ENCODE assay signal across 10 mouse cellular contexts in genomic region chr15:62934522-62935189, GRCm38 (mm10).
DNase-seq lines count a peak whose midpoint lies in the region; ATAC-seq and TF ChIP-seq lines count a peak whose summit lies in the region.
"Had no signal": no experiment of that assay in that cellular context is flagged by ENCODE, and none has a peak within 500 bp of the region (broad histone marks: within the 10 kb centered on the region; RNA-seq: fewer than 3 reads in every experiment).

No protein-coding gene starts in this region.

- peak; percentile 19 for DNase-seq in embryo, embryonic 10 days (ENCODE audit: low spot score)
- DNase-seq in embryo, embryonic 9.5 days (ENCODE audit: extremely low spot score): no peak
- peak; percentile 97 for DNase-seq in lung, embryonic 14.5 days
- no peak for DNase-seq in lung, adult 2 months
- DNase-seq in retina, postnatal 1 day: peak; percentile 5
- DNase-seq in gastrocnemius, postnatal 25 days: no peak
- DNase-seq in urinary bladder, postnatal 36 days (ENCODE audit: low spot score in 2 of 2): no peak

- no peak overlapping the region for H3K4me2 ChIP-seq in lung, embryonic 14.5 days
- H3K4me2 ChIP-seq in intestine, embryonic 15.5 days (replicated peaks): no peak overlapping the region
- H3K4me2 ChIP-seq: embryonic facial prominence, embryonic 12.5 days had no signal

- peaks cover 12% of the 10 kb centered on the region for H3K4me1 ChIP-seq in lung, embryonic 14.5 days (ENCODE audit: insufficient read depth)
- no peaks in the 10 kb centered on the region for H3K4me1 ChIP-seq in lung, adult 2 months (ENCODE audit: control insufficient read depth, insufficient read depth, low read length)
- H3K4me1 ChIP-seq in intestine, embryonic 15.5 days (replicated peaks): no peaks in the 10 kb centered on the region

- TF ChIP-seq CTCF in lung, embryonic 14.5 days (IDR thresholded peaks at IDR 0.05; ENCODE audit: low read depth): no peak
- no peak for TF ChIP-seq CTCF in lung, adult 2 months (IDR thresholded peaks at IDR 0.05; ENCODE audit: insufficient read depth, low read length)

- TF ChIP-seq POLR2A in lung, adult 2 months (IDR thresholded peaks at IDR 0.05; ENCODE audit: borderline replicate concordance, extremely low read depth, low read depth, low read length): no peak

- no peak overlapping the region for H3K4me3 ChIP-seq in lung, embryonic 14.5 days (ENCODE audit: low read depth, low read length)
- H3K4me3 ChIP-seq in lung, adult 2 months (replicated peaks; ENCODE audit: extremely low read depth, low read depth, low read length): no peak overlapping the region
- H3K4me3 ChIP-seq in intestine, embryonic 15.5 days (replicated peaks): no peak overlapping the region
- H3K4me3 ChIP-seq: embryonic facial prominence, embryonic 12.5 days had no signal

- H3K36me3 ChIP-seq in lung, embryonic 14.5 days (ENCODE audit: insufficient read depth): no peaks in the 10 kb centered on the region
- H3K36me3 ChIP-seq in intestine, embryonic 15.5 days: no peaks in the 10 kb centered on the region
- H3K36me3 ChIP-seq: embryonic facial prominence, embryonic 12.5 days had no signal

- no peak overlapping the region for H3K9ac ChIP-seq in lung, embryonic 14.5 days
- H3K9ac ChIP-seq in intestine, embryonic 15.5 days: no peak overlapping the region
- H3K9ac ChIP-seq: embryonic facial prominence, embryonic 12.5 days had no signal

- no peaks in the 10 kb centered on the region for H3K9me3 ChIP-seq in lung, embryonic 14.5 days (ENCODE audit: low read depth, low read length)
- H3K9me3 ChIP-seq in intestine, embryonic 15.5 days: no peaks in the 10 kb centered on the region
- H3K9me3 ChIP-seq: embryonic facial prominence, embryonic 12.5 days had no signal

- H3K27ac ChIP-seq in lung, embryonic 14.5 days (ENCODE audit: low read depth): peak overlapping the region; percentile 58
- no peak overlapping the region for H3K27ac ChIP-seq in intestine, embryonic 15.5 days
- H3K27ac ChIP-seq: embryonic facial prominence, embryonic 12.5 days had no signal

- peak; percentile 98 for ATAC-seq in lung, embryonic 14.5 days (ENCODE audit: insufficient read depth)
- ATAC-seq in intestine, embryonic 15.5 days: peak; percentile 77
- ATAC-seq: CD4-positive, CD25-positive, alpha-beta regulatory T cell, adult 4 months had no signal

- no peaks in the 10 kb centered on the region for H3K27me3 ChIP-seq in lung, embryonic 14.5 days (ENCODE audit: insufficient read depth, low read length)
- no peaks in the 10 kb centered on the region for H3K27me3 ChIP-seq in intestine, embryonic 15.5 days (replicated peaks)
- H3K27me3 ChIP-seq: embryonic facial prominence, embryonic 12.5 days had no signal

Comparison
In these comparisons a context has a peak if more than half of its experiments do, and no peak if none do; other contexts are left out.
1. DNase-seq: peak in embryo, embryonic 10 days (single experiment), lung, embryonic 14.5 days (single experiment) and retina, postnatal 1 day (single experiment); none in embryo, embryonic 9.5 days (single experiment), lung, adult 2 months (single experiment), gastrocnemius, postnatal 25 days (single experiment) and urinary bladder, postnatal 36 days (0 of 2).